Mouse (Mus musculus) 3134 (cell line): ENCODE results near the gene Atg14.

Experiments used
- DNase-seq: peaks from one replicate; pipeline ENCODE4 v3.0.0-alpha.2; 2011; ENCODE audit warnings: low spot score; ENCODE audit not compliant: insufficient read length; ENCODE audit errors: extremely low read depth

Gene Atg14

DNA sequence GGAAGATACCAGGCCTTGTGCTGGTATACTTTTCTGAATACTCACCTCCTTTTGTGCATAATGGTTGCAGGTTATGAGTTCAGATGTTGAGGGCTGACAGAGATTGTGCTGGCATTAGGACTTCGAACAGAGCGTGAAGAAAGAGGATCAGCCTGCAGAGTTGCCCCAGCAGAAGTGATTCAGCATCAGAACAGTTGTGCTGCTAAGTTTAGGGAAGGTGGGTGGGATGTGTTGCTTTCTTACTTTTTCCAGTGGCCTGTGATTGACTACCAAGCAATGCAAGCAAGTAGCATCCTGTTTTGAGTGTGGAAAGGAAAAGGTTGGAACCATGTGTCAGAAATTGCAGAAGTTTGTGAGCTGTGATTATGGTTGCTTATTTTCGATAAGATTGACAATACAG, 56.8 kb downstream of the Atg14 start:
- DNase-seq = no peak

DNA sequence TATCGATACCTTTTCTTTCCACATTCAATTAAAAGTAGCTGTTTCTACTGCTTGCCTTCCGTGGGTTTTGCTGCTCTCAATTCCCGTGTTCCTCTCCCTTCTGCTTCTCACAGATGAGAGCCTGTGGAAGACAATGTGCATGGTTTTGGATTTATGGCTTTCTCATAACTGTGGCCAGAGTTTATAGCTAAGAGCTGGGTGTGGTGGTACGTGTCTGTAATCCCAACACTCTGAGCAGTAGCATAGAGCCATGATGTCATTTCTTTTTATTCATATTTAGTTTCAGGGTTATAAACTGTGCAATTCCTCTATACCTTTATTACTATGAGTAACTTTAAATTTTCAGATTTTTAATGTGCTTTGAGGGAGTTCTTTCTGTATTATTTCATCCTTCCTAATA, 60.2 kb downstream of the Atg14 start:
- no peak for DNase-seq

- no peak for DNase-seq
Measured at GRCm38 (mm10) chr14:47508035-47508434, 62.4 kb downstream of the Atg14 start.

- no peak for DNase-seq
Measured at GRCm38 (mm10) chr14:47506676-47507075, 63.8 kb downstream of the Atg14 start.

GRCm38 (mm10) chr14:47504036-47504435, 66.4 kb downstream of the Atg14 start:
- peak; percentile 13 for DNase-seq

DNA sequence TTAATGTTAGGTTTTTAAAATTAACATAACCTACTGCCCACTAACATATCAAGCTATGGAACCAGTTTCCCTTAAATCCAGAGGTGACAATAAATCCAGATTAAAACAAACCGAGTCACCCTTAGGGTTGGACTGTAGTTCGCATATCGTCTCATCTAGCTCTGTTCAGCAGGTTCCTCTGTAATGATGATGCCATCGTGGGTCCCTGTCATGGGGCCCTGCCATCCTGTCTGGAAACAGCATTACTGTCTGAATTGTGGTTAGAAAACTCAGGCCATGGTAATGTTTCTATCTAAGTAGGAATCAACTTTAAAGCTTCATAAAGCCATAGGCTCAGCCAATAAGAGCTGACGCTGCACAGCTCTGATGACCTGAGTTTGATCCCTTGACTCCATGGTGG, 71.8 kb downstream of the Atg14 start:
- no peak for DNase-seq

DNA sequence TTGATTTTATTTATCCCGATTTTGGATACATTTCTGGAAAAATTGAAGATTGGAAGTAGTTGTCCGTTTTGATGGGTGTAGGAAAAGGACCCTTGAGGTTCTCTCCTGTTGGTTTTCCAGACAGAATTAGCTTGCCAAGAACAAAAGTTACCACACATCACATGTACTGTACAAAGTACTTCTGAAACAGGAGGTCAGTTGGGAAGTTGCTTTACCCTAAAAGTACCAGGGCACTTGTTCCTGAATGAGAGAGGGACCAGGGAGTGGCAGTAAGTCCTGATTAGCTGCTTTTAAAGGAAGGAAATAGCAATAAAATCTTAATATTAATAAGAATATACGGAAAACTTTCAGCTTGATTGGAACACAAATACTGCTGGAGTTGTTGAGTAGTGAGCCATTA, 73.3 kb downstream of the Atg14 start:
- DNase-seq = no peak

DNA sequence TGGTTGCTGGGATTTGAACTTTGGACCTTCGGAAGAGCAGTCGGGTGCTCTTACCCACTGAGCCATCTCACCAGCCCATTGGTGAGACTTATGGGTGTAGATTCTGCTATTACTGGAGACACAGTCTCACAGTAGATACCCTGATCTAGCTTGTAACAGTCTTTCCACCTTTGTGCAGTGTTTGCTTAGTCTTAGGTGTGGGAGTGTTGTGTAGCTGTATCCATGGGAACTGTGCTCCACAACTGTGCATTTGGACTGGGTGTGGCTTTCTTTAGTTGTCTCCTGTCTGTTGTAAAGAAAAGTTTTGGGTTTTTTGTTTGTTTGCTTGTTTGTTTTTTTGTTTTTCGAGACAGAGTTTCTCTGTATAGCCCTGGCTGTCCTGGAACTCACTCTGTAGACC, 74.5 kb downstream of the Atg14 start:
- DNase-seq = no peak

- DNase-seq = no peak
Measured at GRCm38 (mm10) chr14:47493592-47494361, 76.7 kb downstream of the Atg14 start.
